Mouse (Mus musculus): ENCODE measurements around the gene Olfr1487.
"Not testable (repeated sequence)": the region's sequence is repeated elsewhere in the genome, so short reads cannot be mapped to it uniquely, and the experiment has no call there.

The Olfr1487 gene

DNA sequence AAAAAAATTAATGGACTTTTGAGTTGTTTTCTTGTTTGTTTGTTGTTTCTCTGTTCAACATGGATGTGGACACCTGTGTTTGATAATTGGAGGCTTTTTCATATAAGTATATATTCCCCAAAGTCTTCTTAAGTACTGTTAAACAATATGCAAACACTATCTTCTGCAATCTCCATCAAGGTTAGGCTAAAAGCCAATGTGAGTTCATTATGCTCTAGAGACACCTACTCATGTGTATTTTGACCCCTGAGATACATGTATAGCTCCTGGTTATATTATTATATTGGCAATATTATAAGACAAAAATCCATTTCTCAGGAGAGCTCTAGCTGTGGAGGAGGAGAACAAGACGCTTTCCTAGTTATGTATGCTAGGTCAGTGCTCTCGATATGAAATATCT is at the start of gene Olfr1487:
Gene Olfr1487 (plus strand): TSS at position 301 of the 400 bp plus-strand sequence.
- not testable (repeated sequence) for DNase-seq

DNA sequence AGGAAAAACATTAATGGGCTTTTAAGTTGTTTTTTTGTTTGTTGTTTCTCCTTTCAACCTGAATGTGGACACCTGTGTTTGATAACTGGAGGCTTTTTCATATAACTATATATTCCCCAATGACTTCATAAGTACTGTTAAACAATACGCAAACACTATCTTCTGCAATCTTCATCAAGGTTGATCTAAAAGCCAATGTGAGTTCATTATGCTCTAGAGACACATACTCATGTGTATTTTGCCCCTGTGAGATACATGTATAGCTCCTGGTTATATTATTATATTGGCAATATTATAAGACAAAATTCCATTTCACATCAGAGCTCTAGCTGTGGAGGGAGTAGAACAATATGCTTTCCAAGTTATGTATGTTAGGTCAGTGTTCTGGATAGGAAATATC is 34.0 kb upstream of the Olfr1487 start, which contains the start of gene Olfr1484:
Gene Olfr1484 (plus strand): TSS at position 301 of the 400 bp plus-strand sequence.
- no peak for DNase-seq

DNA sequence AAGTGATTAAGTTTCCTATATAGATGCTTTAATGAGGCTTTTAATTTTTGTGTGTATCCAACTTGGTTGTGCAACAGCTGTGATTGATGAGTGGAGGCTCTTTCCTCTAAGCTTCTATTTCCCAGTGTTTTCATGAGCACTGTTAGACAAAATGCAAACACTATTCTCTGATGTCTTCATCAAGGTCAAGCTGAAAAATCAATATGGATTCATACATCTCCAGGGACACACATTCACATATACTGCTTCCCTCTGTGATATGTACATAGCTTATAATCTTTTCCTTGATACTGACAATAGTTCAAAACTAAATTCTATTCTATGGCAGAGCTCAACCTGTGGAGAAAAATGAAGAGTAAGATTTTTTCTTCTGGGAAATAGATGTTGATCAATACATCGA is 14.1 kb downstream of the Olfr1487 start, which contains the start of gene Olfr1489:
Gene Olfr1489 (plus strand): TSS at position 301 of the 400 bp plus-strand sequence.
- DNase-seq = no peak

DNA sequence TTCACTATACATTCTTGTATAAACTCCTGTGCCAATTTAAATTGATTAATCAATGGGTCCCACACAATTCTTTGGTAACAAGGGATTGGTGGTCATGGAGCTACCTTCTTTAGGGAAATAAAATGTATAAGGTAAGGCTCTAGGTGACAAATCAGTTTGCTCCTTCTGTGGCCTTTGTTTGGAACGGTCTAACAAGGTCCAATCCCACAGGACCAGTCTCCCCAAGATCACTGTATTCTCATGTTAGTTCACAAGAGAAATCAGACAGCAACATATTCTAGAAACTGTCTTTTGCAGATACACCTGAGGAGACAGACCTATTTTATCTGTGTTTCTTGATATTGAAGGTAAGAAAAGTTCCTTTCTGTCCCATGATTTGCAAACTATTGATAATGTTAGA is 33.6 kb downstream of the Olfr1487 start, which contains the start of gene Olfr1490:
Gene Olfr1490 (plus strand): TSS at position 301 of the 400 bp plus-strand sequence.
- DNase-seq = no peak
